7 mouse cellular contexts compared by ENCODE assay signal in the genomic region with DNA sequence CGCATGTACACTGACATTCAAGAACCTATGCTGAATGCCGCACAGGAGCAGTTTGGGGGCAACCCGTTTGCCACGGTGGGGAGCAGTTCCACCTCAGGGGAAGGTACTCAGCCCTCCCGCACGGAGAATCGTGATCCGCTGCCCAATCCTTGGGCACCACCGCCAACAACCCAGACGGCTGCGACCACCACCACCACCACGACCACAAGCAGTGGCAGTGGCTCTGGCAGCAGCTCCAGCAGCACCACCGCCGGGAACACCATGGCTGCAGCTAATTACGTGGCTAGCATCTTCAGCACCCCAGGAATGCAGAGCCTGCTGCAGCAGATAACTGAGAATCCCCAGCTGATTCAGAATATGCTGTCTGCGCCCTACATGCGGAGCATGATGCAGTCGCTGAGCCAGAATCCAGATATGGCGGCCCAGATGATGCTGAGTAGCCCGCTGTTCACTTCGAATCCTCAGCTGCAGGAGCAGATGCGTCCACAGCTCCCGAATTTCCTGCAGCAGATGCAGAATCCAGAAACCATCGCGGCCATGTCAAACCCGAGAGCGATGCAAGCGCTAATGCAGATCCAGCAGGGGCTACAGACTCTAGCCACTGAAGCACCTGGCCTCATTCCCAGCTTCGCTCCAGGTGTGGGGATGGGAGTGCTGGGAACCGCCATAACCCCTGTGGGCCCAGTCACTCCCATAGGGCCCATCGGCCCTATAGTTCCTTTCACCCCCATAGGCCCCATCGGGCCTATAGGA. TPM values are rescaled to one million over a fixed set of nuclear protein-coding genes. Genes with fewer than 3 reads are reported as not detected.
A peak's percentile ranks its signal among the peaks of the same experiment; 100 is the strongest.
DNase-seq lines count a peak whose midpoint lies in the region; ATAC-seq lines count a peak whose summit lies in the region.

No protein-coding gene starts in this region.

- H3K4me1 ChIP-seq in heart, embryonic 14.5 days (ENCODE audit: control insufficient read depth in 2 of 2, insufficient read depth in 2 of 2, low read length in 2 of 2): peaks cover 3 to 8% of the 10 kb centered on the region in 2 experiments; a peak in 3 of 4 replicates
- peaks cover 10% of the 10 kb centered on the region for H3K4me1 ChIP-seq in midbrain, embryonic 13.5 days (replicated peaks)

- no peaks in the 10 kb centered on the region for H3K9me3 ChIP-seq in heart, embryonic 14.5 days (ENCODE audit: control insufficient read depth, low read length)
- no peaks in the 10 kb centered on the region for H3K9me3 ChIP-seq in midbrain, embryonic 13.5 days

- WGBS in heart, embryonic 14.5 days: 26% methylated on average over 32 of the region's 32 CpGs
- WGBS in midbrain, embryonic 13.5 days: 29% methylated on average over 32 of the region's 32 CpGs

- peak overlapping the region; percentile 72 for H3K4me2 ChIP-seq in heart, embryonic 14.5 days (ENCODE audit: low read length)
- H3K4me2 ChIP-seq in midbrain, embryonic 13.5 days (replicated peaks): peak overlapping the region; percentile 74

- DNase-seq in urinary bladder, adult 2 months (ENCODE audit: low spot score): peak; percentile 18
- no peak for DNase-seq in urinary bladder, adult 18-20 months (ENCODE audit: low spot score in 2 of 2)
- peak; percentile 12 for DNase-seq in embryo, embryonic 10.5 days (ENCODE audit: low spot score)
- DNase-seq in layer of hippocampus, postnatal 25 days (ENCODE audit: extremely low spot score in 1 of 2, low spot score in 1 of 2): peak; percentile 3 to 16
- peak; percentile 3 for DNase-seq in testis, postnatal 14 days (ENCODE audit: low spot score)

- H3K27ac ChIP-seq in heart, embryonic 14.5 days (replicated peaks in 1 of 2; ENCODE audit: control insufficient read depth in 1 of 2, insufficient read depth in 1 of 2, low read depth in 2 of 2, low read length in 2 of 2): no peak overlapping the region
- peak overlapping the region; percentile 96 for H3K27ac ChIP-seq in midbrain, embryonic 13.5 days

- ATAC-seq in heart, embryonic 14.5 days (ENCODE audit: insufficient number of reproducible peaks, insufficient read depth, low FRiP score, low read depth): no peak
- ATAC-seq in midbrain, embryonic 13.5 days: no peak

- peak overlapping the region; percentile 59 to 96 for H3K4me3 ChIP-seq in heart, embryonic 14.5 days (ENCODE audit: control insufficient read depth in 1 of 2, insufficient read depth in 1 of 2, low read depth in 1 of 2, low read length in 2 of 2)
- peak overlapping the region; percentile 74 for H3K4me3 ChIP-seq in midbrain, embryonic 13.5 days (replicated peaks)

- H3K27me3 ChIP-seq in heart, embryonic 14.5 days (ENCODE audit: control insufficient read depth, insufficient read depth, low read length): no peaks in the 10 kb centered on the region
- no peaks in the 10 kb centered on the region for H3K27me3 ChIP-seq in midbrain, embryonic 13.5 days

- no peaks in the 10 kb centered on the region for H3K36me3 ChIP-seq in heart, embryonic 14.5 days (ENCODE audit: control insufficient read depth, insufficient read depth, low read length)
- no peaks in the 10 kb centered on the region for H3K36me3 ChIP-seq in midbrain, embryonic 13.5 days

- peak overlapping the region; percentile 86 for H3K9ac ChIP-seq in heart, embryonic 14.5 days (ENCODE audit: low read length)
- H3K9ac ChIP-seq in midbrain, embryonic 13.5 days (replicated peaks): peak overlapping the region; percentile 91

RNA-seq across cellular contexts. Expression of a gene that starts 1.4 kb away (rescaled TPM):
- polyA plus RNA-seq in urinary bladder, adult 2 months (2012; rRNA removed): 21.0 and 31.4 TPM in 2 replicates
- 17.2 and 17.4 TPM in 2 replicates for polyA plus RNA-seq in heart, embryonic 14.5 days (2014; fragmentation: Nextera tagmentation; extraction: Ambion mirVana)
- 100 to 1,000 TPM; 242 to 253 TPM for total RNA-seq in layer of hippocampus, postnatal 25 days (2021)
- polyA plus RNA-seq in midbrain, embryonic 13.5 days (2015; fragmentation: Nextera tagmentation; extraction: Ambion mirVana): 57.5 and 59.3 TPM in 2 replicates

RNA-seq across cellular contexts. Expression of a gene that starts 58.9 kb away (rescaled TPM):
- not detected in 2 replicates for polyA plus RNA-seq in urinary bladder, adult 2 months (2012; rRNA removed)
- polyA plus RNA-seq in heart, embryonic 14.5 days (2014; fragmentation: Nextera tagmentation; extraction: Ambion mirVana): not detected in 2 replicates
- not detected for total RNA-seq in layer of hippocampus, postnatal 25 days (2021)
- polyA plus RNA-seq in midbrain, embryonic 13.5 days (2015; fragmentation: Nextera tagmentation; extraction: Ambion mirVana): not detected in 2 replicates

Comparison
In these comparisons a context has a peak if more than half of its experiments do, and no peak if none do; other contexts are left out.
1. DNase-seq: peak in urinary bladder, adult 2 months (single experiment), embryo, embryonic 10.5 days (single experiment), layer of hippocampus, postnatal 25 days (2 of 2) and testis, postnatal 14 days (single experiment); none in urinary bladder, adult 18-20 months (0 of 2).